Mouse (Mus musculus): Measurements from ENCODE around the gene Dyrk1a. TPM values are rescaled to one million over a fixed set of nuclear protein-coding genes. Genes with fewer than 3 reads are reported as not detected.

Dyrk1a gene
- polyA plus RNA-seq, 1 experiment: 25.5 TPM

GRCm38 (mm10) chr16:94601540-94601953, 31.7 kb downstream of the Dyrk1a start:
- H3K36me3 ChIP-seq (ENCODE audit: control insufficient read depth, insufficient read depth, low read length): no peaks in the 10 kb centered on the region
- no peak overlapping the region for H3K4me3 ChIP-seq (ENCODE audit: insufficient read depth, low read depth, low read length)
- WGBS: 6% methylated on average over 6 of the region's 6 CpGs
- H3K4me1 ChIP-seq (ENCODE audit: control insufficient read depth, insufficient read depth, low read length): peaks cover 34% of the 10 kb centered on the region
- no peaks in the 10 kb centered on the region for H3K27me3 ChIP-seq (replicated peaks; ENCODE audit: control insufficient read depth, insufficient read depth, low read length)
- TF ChIP-seq POLR2A (IDR thresholded peaks at IDR 0.05; ENCODE audit: low read depth, low read length) (no peak), CTCF (conservative IDR thresholded peaks at IDR 0.05; ENCODE audit: insufficient read depth, insufficient read length, low read depth, low read length) (no peak)
- H3K27ac ChIP-seq (ENCODE audit: insufficient read depth, low read depth, low read length): peak overlapping the region; percentile 2; the same call in 1 of the 2 replicates
- DNase-seq: peak; percentile 82

GRCm38 (mm10) chr16:94602188-94602587, 32.4 kb downstream of the Dyrk1a start:
- WGBS: 45% methylated on average over 1 of the region's 1 CpGs
- peaks cover 34% of the 10 kb centered on the region for H3K4me1 ChIP-seq (ENCODE audit: control insufficient read depth, insufficient read depth, low read length)
- no peak for DNase-seq
- no peaks in the 10 kb centered on the region for H3K36me3 ChIP-seq (ENCODE audit: control insufficient read depth, insufficient read depth, low read length)
- no peak overlapping the region for H3K4me3 ChIP-seq (ENCODE audit: insufficient read depth, low read depth, low read length)
- no peaks in the 10 kb centered on the region for H3K27me3 ChIP-seq (replicated peaks; ENCODE audit: control insufficient read depth, insufficient read depth, low read length)
- TF ChIP-seq POLR2A (IDR thresholded peaks at IDR 0.05; ENCODE audit: low read depth, low read length) (no peak), CTCF (conservative IDR thresholded peaks at IDR 0.05; ENCODE audit: insufficient read depth, insufficient read length, low read depth, low read length) (no peak)
- 0 out of 2 replicates have a peak overlapping the region, but pooled peaks have one; percentile 17 for H3K27ac ChIP-seq (ENCODE audit: insufficient read depth, low read depth, low read length)

- no peak for TF ChIP-seq POLR2A (IDR thresholded peaks at IDR 0.05; ENCODE audit: low read depth, low read length)
- no peak for TF ChIP-seq CTCF (conservative IDR thresholded peaks at IDR 0.05; ENCODE audit: insufficient read depth, insufficient read length, low read depth, low read length)
- 36% methylated on average over 4 of the region's 4 CpGs for WGBS
- Histone ChIP-seq H3K27me3 (replicated peaks; ENCODE audit: control insufficient read depth, insufficient read depth, low read length) (no peaks in the 10 kb centered on the region), H3K36me3 (ENCODE audit: control insufficient read depth, insufficient read depth, low read length) (no peaks in the 10 kb centered on the region), H3K4me3 (ENCODE audit: insufficient read depth, low read depth, low read length) (no peak overlapping the region), H3K4me1 (ENCODE audit: control insufficient read depth, insufficient read depth, low read length) (peaks cover 33% of the 10 kb centered on the region), H3K27ac (ENCODE audit: insufficient read depth, low read depth, low read length) (no peak overlapping the region)
- no peak for DNase-seq
Measured at GRCm38 (mm10) chr16:94602730-94603129, 32.9 kb downstream of the Dyrk1a start.

DNA sequence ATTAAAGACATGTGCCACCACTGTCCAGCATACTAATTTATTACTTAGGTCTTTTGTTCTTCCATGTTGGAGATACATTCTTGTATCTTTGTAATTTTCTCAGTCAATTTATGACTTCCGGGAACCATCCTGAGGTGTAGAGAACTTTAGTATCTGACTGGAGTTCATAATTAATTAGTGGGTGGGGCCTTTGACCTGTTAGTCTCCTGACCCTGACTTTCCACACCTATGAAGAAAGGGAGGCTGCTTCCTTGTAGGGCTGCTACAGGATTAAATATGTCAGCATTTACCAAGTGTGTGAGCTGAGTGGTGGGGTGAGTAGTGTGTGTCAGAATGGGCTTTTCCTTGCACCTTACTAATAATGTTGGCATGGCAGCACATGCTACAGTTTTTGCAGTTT, 36.4 kb downstream of the Dyrk1a start:
- no peaks in the 10 kb centered on the region for H3K36me3 ChIP-seq (ENCODE audit: control insufficient read depth, insufficient read depth, low read length)
- H3K27ac ChIP-seq (ENCODE audit: insufficient read depth, low read depth, low read length): no peak overlapping the region

DNA sequence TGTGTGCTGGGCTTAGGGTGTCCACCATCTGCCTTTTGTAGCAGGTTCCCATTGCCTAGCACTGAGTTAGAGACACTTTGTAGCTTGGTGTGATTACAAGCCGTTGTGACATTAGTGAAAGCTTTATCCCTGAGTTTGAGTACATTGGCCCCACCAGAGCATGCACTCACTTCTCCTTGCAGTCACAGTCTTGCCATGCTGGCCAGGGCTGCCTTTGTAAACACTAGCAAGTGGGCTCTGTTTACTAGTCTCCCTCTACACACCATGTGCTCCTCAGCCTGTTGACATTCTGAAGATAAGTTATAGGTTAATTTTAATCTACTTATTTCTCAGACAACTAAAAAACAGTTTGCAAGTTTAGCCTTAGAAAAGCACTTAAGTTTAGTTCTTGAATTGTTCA, 37.7 kb downstream of the Dyrk1a start:
- no peak overlapping the region for H3K4me3 ChIP-seq (ENCODE audit: insufficient read depth, low read depth, low read length)
- peaks cover 8% of the 10 kb centered on the region for H3K4me1 ChIP-seq (ENCODE audit: control insufficient read depth, insufficient read depth, low read length)
- no peaks in the 10 kb centered on the region for H3K36me3 ChIP-seq (ENCODE audit: control insufficient read depth, insufficient read depth, low read length)
- no peak overlapping the region for H3K27ac ChIP-seq (ENCODE audit: insufficient read depth, low read depth, low read length)
- WGBS: 42% methylated on average over 1 of the region's 1 CpGs
- TF ChIP-seq POLR2A (IDR thresholded peaks at IDR 0.05; ENCODE audit: low read depth, low read length) (no peak), CTCF (conservative IDR thresholded peaks at IDR 0.05; ENCODE audit: insufficient read depth, insufficient read length, low read depth, low read length) (no peak)
- H3K27me3 ChIP-seq (replicated peaks; ENCODE audit: control insufficient read depth, insufficient read depth, low read length): no peaks in the 10 kb centered on the region
- no peak for DNase-seq

More for the DNA sequence above, 36.4 kb downstream of the Dyrk1a start:
- peaks cover 14% of the 10 kb centered on the region for H3K4me1 ChIP-seq (ENCODE audit: control insufficient read depth, insufficient read depth, low read length)
- TF ChIP-seq CTCF (conservative IDR thresholded peaks at IDR 0.05; ENCODE audit: insufficient read depth, insufficient read length, low read depth, low read length) (no peak), POLR2A (IDR thresholded peaks at IDR 0.05; ENCODE audit: low read depth, low read length) (no peak)
- H3K4me3 ChIP-seq (ENCODE audit: insufficient read depth, low read depth, low read length): no peak overlapping the region
- no peaks in the 10 kb centered on the region for H3K27me3 ChIP-seq (replicated peaks; ENCODE audit: control insufficient read depth, insufficient read depth, low read length)
- 49% methylated on average over 1 of the region's 1 CpGs for WGBS
- peak; percentile 57 for DNase-seq

- WGBS: 59% methylated on average over 9 of the region's 9 CpGs
- Histone ChIP-seq H3K36me3 (ENCODE audit: control insufficient read depth, insufficient read depth, low read length) (no peaks in the 10 kb centered on the region), H3K27me3 (replicated peaks; ENCODE audit: control insufficient read depth, insufficient read depth, low read length) (no peaks in the 10 kb centered on the region), H3K4me1 (ENCODE audit: control insufficient read depth, insufficient read depth, low read length) (peaks cover 5% of the 10 kb centered on the region; the same call in 1 of the 2 replicates), H3K4me3 (ENCODE audit: insufficient read depth, low read depth, low read length) (no peak overlapping the region), H3K27ac (ENCODE audit: insufficient read depth, low read depth, low read length) (no peak overlapping the region)
- DNase-seq: no peak
- TF ChIP-seq CTCF (conservative IDR thresholded peaks at IDR 0.05; ENCODE audit: insufficient read depth, insufficient read length, low read depth, low read length) (no peak), POLR2A (IDR thresholded peaks at IDR 0.05; ENCODE audit: low read depth, low read length) (no peak)
Measured at GRCm38 (mm10) chr16:94608706-94609594, 39.1 kb downstream of the Dyrk1a start.

GRCm38 (mm10) chr16:94612573-94612972, 42.8 kb downstream of the Dyrk1a start:
- peaks cover 2% of the 10 kb centered on the region; the same call in 1 of the 2 replicates for H3K4me1 ChIP-seq (ENCODE audit: control insufficient read depth, insufficient read depth, low read length)
- no peak overlapping the region for H3K4me3 ChIP-seq (ENCODE audit: insufficient read depth, low read depth, low read length)
- WGBS: 68% methylated on average over 8 of the region's 8 CpGs
- H3K27me3 ChIP-seq (replicated peaks; ENCODE audit: control insufficient read depth, insufficient read depth, low read length): no peaks in the 10 kb centered on the region
- H3K27ac ChIP-seq (ENCODE audit: insufficient read depth, low read depth, low read length): no peak overlapping the region
- no peak for DNase-seq
- H3K36me3 ChIP-seq (ENCODE audit: control insufficient read depth, insufficient read depth, low read length): no peaks in the 10 kb centered on the region
- TF ChIP-seq POLR2A (IDR thresholded peaks at IDR 0.05; ENCODE audit: low read depth, low read length) (no peak), CTCF (conservative IDR thresholded peaks at IDR 0.05; ENCODE audit: insufficient read depth, insufficient read length, low read depth, low read length) (no peak)

All from kidney, adult 2 months (tissue).